Mouse (Mus musculus): ENCODE data around the gene E130116L18Rik. TPM values are rescaled to one million over a fixed set of nuclear protein-coding genes. Genes with fewer than 3 reads are reported as not detected.
"Not testable (repeated sequence)": the region's sequence is repeated elsewhere in the genome, so short reads cannot be mapped to it uniquely, and the experiment has no call there.

The E130116L18Rik gene
- polyA plus RNA-seq, 1 experiment from 2014 or later, result not detected

- H3K4me2 ChIP-seq (ENCODE audit: low read depth, low read length); H3K9ac ChIP-seq (ENCODE audit: low read depth, low read length); ATAC-seq (ENCODE audit: low read depth); H3K9me3 ChIP-seq (replicated peaks; ENCODE audit: control insufficient read depth, low read length); H3K27me3 ChIP-seq (ENCODE audit: control insufficient read depth, insufficient read depth, low read depth, low read length); H3K27ac ChIP-seq (ENCODE audit: low read length); H3K4me3 ChIP-seq (ENCODE audit: low read depth, low read length); H3K4me1 ChIP-seq (ENCODE audit: control insufficient read depth, low read depth, low read length); H3K36me3 ChIP-seq (ENCODE audit: control insufficient read depth, insufficient read depth): not testable (repeated sequence)
- WGBS (ENCODE audit: insufficient replicate concordance), result 68% methylated on average over 5 of the region's 5 CpGs
Measured at GRCm38 (mm10) chr5:25177937-25178336, 45.0 kb downstream of the E130116L18Rik start.

Other genes starting within 250 kb of the E130116L18Rik start
- gene Prkag2, start 122.5 kb downstream of the E130116L18Rik start, polyA plus RNA-seq (2015; fragmentation: Nextera tagmentation; extraction: Ambion mirVana), result 4.3 and 4.8 TPM in 2 replicates
- not detected in 2 replicates for gene Galntl5, start 41.7 kb downstream of the E130116L18Rik start, polyA plus RNA-seq (2015; fragmentation: Nextera tagmentation; extraction: Ambion mirVana)
- 13.8 and 15.4 TPM in 2 replicates for gene Galnt11, start 1.2 kb downstream of the E130116L18Rik start, polyA plus RNA-seq (2015; fragmentation: Nextera tagmentation; extraction: Ambion mirVana)

All from liver, embryonic 16.5 days (tissue).